Mouse (Mus musculus) embryonic fibroblast, embryonic 13.5 days (primary cell): ENCODE data around the gene Lrrc1.

Experiments
- CTCF ChIP-seq: IDR thresholded peaks from 2 replicates; pipeline ENCODE4 v1.5.1; 2011; ENCODE audit warnings: mild to moderate bottlenecking, control low read depth, low read length, moderate library complexity, borderline replicate concordance; ENCODE audit not compliant: insufficient read depth
- POLR2A ChIP-seq: IDR thresholded peaks from 2 replicates; pipeline ENCODE4 v1.6.1; 2011; ENCODE audit warnings: low read depth, mild to moderate bottlenecking, control low read depth, low read length, moderate library complexity

DNA sequence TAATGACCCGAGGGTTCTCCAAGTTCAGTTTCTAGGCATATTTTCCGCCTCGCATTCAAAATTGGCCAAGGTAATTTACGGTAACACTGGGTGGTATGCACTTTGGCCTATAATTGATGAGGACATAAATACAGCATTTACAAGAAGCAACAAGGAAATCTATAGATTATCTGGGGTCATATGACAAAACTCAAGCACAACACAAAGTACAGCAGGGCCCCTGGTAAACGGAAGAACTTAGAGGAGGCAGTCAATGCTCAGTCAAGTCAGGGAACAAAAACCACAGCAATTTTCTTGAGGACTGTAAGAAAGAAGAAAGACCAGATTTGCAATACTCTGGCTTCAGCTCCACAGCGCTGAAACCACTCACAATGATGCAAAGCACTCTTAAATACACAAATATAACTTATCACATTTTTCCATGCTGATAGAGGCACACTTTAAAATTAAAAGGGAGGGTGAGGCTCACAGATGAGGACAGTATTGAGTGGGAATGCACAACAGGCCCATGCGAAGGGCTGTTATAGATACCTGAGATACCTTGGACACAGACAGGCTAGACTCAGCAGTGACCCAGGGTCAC is 27.8 kb downstream of the Lrrc1 start:
- TF ChIP-seq CTCF = no peak
- no peak for TF ChIP-seq POLR2A
